Mouse (Mus musculus): ENCODE measurements around the gene Tnfsf9. TPM values are rescaled to one million over a fixed set of nuclear protein-coding genes. Genes with fewer than 3 reads are reported as not detected.

The Tnfsf9 gene
- polyA plus RNA-seq, 1 experiment from 2014 or later, result 10.4 TPM

DNA sequence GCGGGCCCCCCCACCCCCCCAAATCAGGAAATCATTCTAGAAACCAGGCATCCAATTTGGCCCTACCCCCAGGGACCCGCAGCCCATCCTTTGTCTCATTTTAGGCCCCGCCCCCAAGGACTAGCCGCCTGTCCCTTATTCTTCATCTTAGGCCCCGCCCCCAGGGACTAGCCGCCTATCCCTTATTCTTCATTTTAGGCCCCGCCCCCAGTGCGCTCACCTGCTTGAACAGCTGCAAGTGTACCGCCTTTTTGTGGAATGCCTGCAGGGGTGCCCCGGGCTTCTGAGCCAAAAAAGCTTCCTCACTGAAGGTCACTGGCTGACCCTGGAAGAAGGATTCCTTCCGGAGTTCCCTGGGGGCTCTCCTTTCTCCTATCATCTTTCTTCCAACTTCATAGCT, 34.4 kb upstream of the Tnfsf9 start:
- 0 out of 2 replicates have a peak, but pooled peaks cover 4% of the 10 kb centered on the region for H3K4me1 ChIP-seq
- H3K4me3 ChIP-seq (replicated peaks), result peak overlapping the region; percentile 26
- peak; percentile 80 for ATAC-seq (replicated peaks; ENCODE audit: low FRiP score)
- 7% methylated on average over 11 of the region's 11 CpGs for WGBS
- no peaks in the 10 kb centered on the region for H3K27me3 ChIP-seq
- H3K9me3 ChIP-seq (replicated peaks), result no peaks in the 10 kb centered on the region
- H3K4me2 ChIP-seq, result peak overlapping the region; percentile 51
- no peak overlapping the region for H3K9ac ChIP-seq
- H3K36me3 ChIP-seq, result 0 out of 2 replicates have a peak, but pooled peaks cover 4% of the 10 kb centered on the region
- H3K27ac ChIP-seq, result no peak overlapping the region

GRCm38 (mm10) chr17:57076916-57077315, 28.2 kb upstream of the Tnfsf9 start:
- no peak for ATAC-seq (replicated peaks; ENCODE audit: low FRiP score)
- 66% methylated on average over 3 of the region's 3 CpGs for WGBS

DNA sequence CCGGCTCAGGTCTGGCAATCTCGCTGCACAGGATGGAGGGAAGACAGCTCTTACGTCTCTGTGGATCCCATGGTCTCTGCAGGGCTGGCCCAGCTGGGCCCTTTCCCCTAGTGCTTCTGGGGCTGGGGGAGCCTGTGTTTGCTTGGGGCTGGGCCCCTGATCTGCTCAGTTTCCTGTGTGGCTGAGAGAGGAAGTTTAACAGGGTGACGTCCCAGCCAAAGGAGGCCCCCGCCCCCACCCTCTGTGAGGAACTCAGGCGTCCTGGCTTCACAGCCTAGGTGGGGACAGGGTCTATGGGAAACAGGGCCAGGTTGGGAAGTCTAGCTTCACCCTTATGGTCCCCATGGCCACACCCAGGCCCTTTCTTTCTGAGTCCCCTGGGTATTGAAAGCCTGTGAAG, 26.8 kb upstream of the Tnfsf9 start, which contains the start of gene Dennd1c:
Gene Dennd1c, minus strand, starts transcription at position 179 of the 400 bp plus-strand sequence.
- H3K9ac ChIP-seq, result no peak within 1 kb of the TSS
- no peak within 1 kb of the TSS for H3K4me2 ChIP-seq
- peak; percentile 27; the same call in 1 of the 2 replicates for ATAC-seq (replicated peaks; ENCODE audit: low FRiP score)

More at GRCm38 (mm10) chr17:57076916-57077315, 28.2 kb upstream of the Tnfsf9 start:
- H3K9ac ChIP-seq, result no peak overlapping the region
- H3K4me2 ChIP-seq, result no peak overlapping the region
- H3K9me3 ChIP-seq (replicated peaks), result no peaks in the 10 kb centered on the region
- H3K27ac ChIP-seq, result no peak overlapping the region
- H3K4me1 ChIP-seq, result peaks cover 3% of the 10 kb centered on the region; the same call in 1 of the 2 replicates
- H3K27me3 ChIP-seq, result no peaks in the 10 kb centered on the region
- no peaks in the 10 kb centered on the region for H3K36me3 ChIP-seq
- H3K4me3 ChIP-seq (replicated peaks), result no peak overlapping the region

DNA sequence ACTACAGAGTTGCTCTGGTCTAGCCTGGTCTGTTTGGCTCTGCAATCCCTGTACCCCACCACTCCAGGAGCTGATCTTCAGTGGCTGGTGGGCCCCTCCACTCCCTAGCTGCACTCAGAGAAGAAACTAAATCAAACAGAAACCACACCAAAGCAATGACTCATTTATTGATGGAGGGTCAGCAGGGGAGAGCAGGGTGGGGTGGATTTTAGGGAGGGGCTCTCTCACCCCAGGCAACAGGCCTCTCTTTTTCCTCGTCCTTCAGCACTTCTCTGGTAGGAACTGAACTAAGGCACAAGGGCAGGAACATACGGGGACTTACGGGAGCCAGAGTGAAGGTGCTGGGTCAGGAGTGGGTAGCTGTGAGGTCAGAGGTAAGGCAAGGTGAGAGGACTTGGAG, 25.2 kb upstream of the Tnfsf9 start:
- 70% methylated on average over 3 of the region's 3 CpGs for WGBS

More for the DNA sequence above, 26.8 kb upstream of the Tnfsf9 start, which contains the start of gene Dennd1c:
- no peak within 1 kb of the TSS for H3K4me3 ChIP-seq (replicated peaks)
- no peaks in the 10 kb centered on the region for H3K27me3 ChIP-seq
- peaks cover 3% of the 10 kb centered on the region; the same call in 1 of the 2 replicates for H3K4me1 ChIP-seq
- no peaks in the 10 kb centered on the region for H3K9me3 ChIP-seq (replicated peaks)
- H3K27ac ChIP-seq, result no peak within 1 kb of the TSS
- no peaks in the 10 kb centered on the region for H3K36me3 ChIP-seq
- 36% methylated on average over 6 of the region's 6 CpGs for WGBS

DNA sequence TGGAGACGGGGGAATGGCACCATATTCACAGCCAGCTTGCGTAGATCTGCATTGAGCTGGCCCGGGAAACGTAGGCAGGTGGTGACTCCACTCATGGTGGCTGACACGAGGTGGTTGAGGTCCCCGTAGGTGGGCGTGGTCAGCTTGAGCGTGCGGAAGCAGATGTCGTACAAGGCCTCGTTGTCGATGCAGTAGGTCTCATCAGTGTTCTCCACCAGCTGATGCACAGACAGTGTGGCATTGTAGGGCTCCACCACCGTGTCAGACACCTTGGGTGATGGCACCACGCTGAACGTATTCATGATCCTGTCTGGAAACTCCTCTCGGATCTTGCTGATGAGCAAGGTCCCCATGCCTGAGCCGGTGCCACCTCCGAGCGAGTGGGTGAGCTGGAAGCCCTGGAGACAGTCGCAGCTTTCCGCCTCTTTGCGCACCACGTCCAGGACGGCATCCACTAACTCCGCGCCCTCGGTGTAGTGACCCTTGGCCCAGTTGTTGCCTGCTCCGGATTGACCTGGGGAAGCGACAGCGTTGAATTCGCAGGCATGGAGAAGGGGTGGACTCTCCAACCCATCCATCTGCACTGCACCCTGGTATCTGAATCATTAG, 23.8 kb upstream of the Tnfsf9 start:
- H3K36me3 ChIP-seq, result no peaks in the 10 kb centered on the region
- H3K9me3 ChIP-seq (replicated peaks), result no peaks in the 10 kb centered on the region
- WGBS, result 94% methylated on average over 31 of the region's 31 CpGs
- H3K4me2 ChIP-seq, result no peak overlapping the region
- no peak overlapping the region for H3K27ac ChIP-seq
- H3K4me1 ChIP-seq, result peaks cover 3% of the 10 kb centered on the region; the same call in 1 of the 2 replicates
- no peak for ATAC-seq (replicated peaks; ENCODE audit: low FRiP score)
- H3K9ac ChIP-seq, result no peak overlapping the region
- H3K4me3 ChIP-seq (replicated peaks), result no peak overlapping the region
- no peaks in the 10 kb centered on the region for H3K27me3 ChIP-seq

More for the DNA sequence above, 25.2 kb upstream of the Tnfsf9 start:
- ATAC-seq (replicated peaks; ENCODE audit: low FRiP score), result no peak
- Histone ChIP-seq H3K27me3 (no peaks in the 10 kb centered on the region), H3K27ac (no peak overlapping the region), H3K4me1 (peaks cover 3% of the 10 kb centered on the region; the same call in 1 of the 2 replicates), H3K9me3 (replicated peaks) (no peaks in the 10 kb centered on the region), H3K9ac (no peak overlapping the region), H3K4me3 (replicated peaks) (no peak overlapping the region), H3K4me2 (no peak overlapping the region), H3K36me3 (no peaks in the 10 kb centered on the region)

GRCm38 (mm10) chr17:57082481-57082880, 22.6 kb upstream of the Tnfsf9 start:
- 82% methylated on average over 5 of the region's 5 CpGs for WGBS
- Histone ChIP-seq H3K4me3 (replicated peaks) (no peak overlapping the region), H3K9me3 (replicated peaks) (no peaks in the 10 kb centered on the region), H3K9ac (no peak overlapping the region), H3K4me1 (peaks cover 12% of the 10 kb centered on the region), H3K4me2 (no peak overlapping the region), H3K27ac (no peak overlapping the region), H3K36me3 (no peaks in the 10 kb centered on the region), H3K27me3 (no peaks in the 10 kb centered on the region)
- no peak for ATAC-seq (replicated peaks; ENCODE audit: low FRiP score)

- no peak overlapping the region for H3K4me2 ChIP-seq
- no peak overlapping the region for H3K27ac ChIP-seq
- H3K4me1 ChIP-seq, result peaks cover 15% of the 10 kb centered on the region
- no peak overlapping the region for H3K9ac ChIP-seq
- no peaks in the 10 kb centered on the region for H3K9me3 ChIP-seq (replicated peaks)
- H3K36me3 ChIP-seq, result no peaks in the 10 kb centered on the region
- no peak for ATAC-seq (replicated peaks; ENCODE audit: low FRiP score)
- no peak overlapping the region for H3K4me3 ChIP-seq (replicated peaks)
- peaks cover 11% of the 10 kb centered on the region; the same call in 1 of the 2 replicates for H3K27me3 ChIP-seq
- WGBS, result 85% methylated on average over 11 of the region's 11 CpGs
These were observed 19.0 kb upstream of the Tnfsf9 start for GRCm38 (mm10) chr17:57085970-57086757.

GRCm38 (mm10) chr17:57087049-57087832, 17.9 kb upstream of the Tnfsf9 start, which contains the start of gene Tubb4a:
Gene Tubb4a, minus strand, starts transcription at chr17:57087782.
- H3K4me2 ChIP-seq, result peak within 1 kb of the TSS; percentile 61
- peak; percentile 67 for ATAC-seq (replicated peaks; ENCODE audit: low FRiP score)
- H3K9me3 ChIP-seq (replicated peaks), result no peaks in the 10 kb centered on the region
- H3K4me1 ChIP-seq, result peaks cover 15% of the 10 kb centered on the region
- H3K36me3 ChIP-seq, result no peaks in the 10 kb centered on the region
- under 1% methylated on average over 31 of the region's 31 CpGs for WGBS
- peak within 1 kb of the TSS; percentile 21; the same call in 1 of the 2 replicates for H3K9ac ChIP-seq
- H3K27me3 ChIP-seq, result peaks cover 11% of the 10 kb centered on the region; the same call in 1 of the 2 replicates
- no peak within 1 kb of the TSS for H3K27ac ChIP-seq
- H3K4me3 ChIP-seq (replicated peaks), result peak within 1 kb of the TSS; percentile 40

DNA sequence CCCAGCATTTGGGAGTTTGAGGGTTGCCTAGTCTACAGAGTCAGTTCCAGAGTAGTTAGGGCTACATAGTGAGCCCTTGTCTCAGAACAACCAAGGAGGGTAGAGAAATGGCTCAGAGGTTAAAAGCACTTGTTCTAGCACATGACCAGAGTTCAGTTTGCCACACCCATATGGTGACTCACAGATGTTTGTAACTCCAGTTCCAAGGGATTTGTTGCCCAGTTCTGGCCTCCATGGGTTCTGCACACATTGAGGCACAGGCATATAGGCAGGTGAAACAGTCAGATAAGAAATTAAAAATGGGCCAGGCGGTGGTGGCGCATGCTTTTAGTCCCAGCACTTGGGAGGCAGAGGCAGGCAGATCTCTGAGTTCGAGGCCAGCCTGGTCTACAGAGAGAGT, 10.9 kb upstream of the Tnfsf9 start:
- Histone ChIP-seq H3K27me3 (0 out of 2 replicates have a peak, but pooled peaks cover 2% of the 10 kb centered on the region), H3K36me3 (no peaks in the 10 kb centered on the region), H3K4me2 (no peak overlapping the region), H3K4me1 (peaks cover 14% of the 10 kb centered on the region), H3K9me3 (replicated peaks) (no peaks in the 10 kb centered on the region), H3K4me3 (replicated peaks) (no peak overlapping the region), H3K27ac (no peak overlapping the region), H3K9ac (no peak overlapping the region)
- ATAC-seq (replicated peaks; ENCODE audit: low FRiP score), result no peak
- WGBS, result 88% methylated on average over 3 of the region's 3 CpGs

- H3K4me2 ChIP-seq, result peak overlapping the region; percentile 61
- no peaks in the 10 kb centered on the region for H3K9me3 ChIP-seq (replicated peaks)
- peaks cover 14% of the 10 kb centered on the region for H3K4me1 ChIP-seq
- peak; percentile 90 for ATAC-seq (replicated peaks; ENCODE audit: low FRiP score)
- H3K36me3 ChIP-seq, result no peaks in the 10 kb centered on the region
- WGBS, result 3% methylated on average over 18 of the region's 19 CpGs
- peak overlapping the region; percentile 27 for H3K4me3 ChIP-seq (replicated peaks)
- H3K27ac ChIP-seq, result no peak overlapping the region
- H3K9ac ChIP-seq, result no peak overlapping the region
- no peaks in the 10 kb centered on the region for H3K27me3 ChIP-seq
These were observed 9.1 kb upstream of the Tnfsf9 start for GRCm38 (mm10) chr17:57095855-57096622.

DNA sequence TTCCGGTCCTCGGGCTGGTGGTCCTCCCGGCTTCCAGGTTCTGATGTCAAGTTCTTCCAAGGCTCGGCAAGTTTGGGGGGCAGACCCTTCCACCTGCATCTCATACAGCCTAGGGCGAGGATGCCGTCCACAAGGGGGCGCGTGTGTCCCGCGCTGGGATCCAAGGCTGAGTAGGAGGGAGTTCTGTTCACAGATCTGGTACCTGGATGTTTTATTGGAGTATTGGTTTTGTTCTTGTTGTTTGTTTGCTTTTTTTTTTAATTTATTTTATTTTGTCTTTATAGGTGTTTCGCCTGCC, 8.6 kb upstream of the Tnfsf9 start:
- peak overlapping the region; percentile 27 for H3K4me3 ChIP-seq (replicated peaks)

More for the DNA sequence above, 8.6 kb upstream of the Tnfsf9 start:
- Histone ChIP-seq H3K27me3 (no peaks in the 10 kb centered on the region), H3K9me3 (replicated peaks) (no peaks in the 10 kb centered on the region), H3K27ac (no peak overlapping the region), H3K4me1 (peaks cover 14% of the 10 kb centered on the region), H3K36me3 (no peaks in the 10 kb centered on the region), H3K9ac (no peak overlapping the region), H3K4me2 (peak overlapping the region; percentile 61)
- peak; percentile 85 for ATAC-seq (replicated peaks; ENCODE audit: low FRiP score)
- WGBS, result under 1% methylated on average over 11 of the region's 11 CpGs
